ENCODE assay signal across 8 mouse cellular contexts in genomic region chr9:44798298-44798697, GRCm38 (mm10). TPM values are rescaled to one million over a fixed set of nuclear protein-coding genes. Genes with fewer than 3 reads are reported as not detected.
DNase-seq lines count a peak whose midpoint lies in the region; ATAC-seq lines count a peak whose summit lies in the region.

No protein-coding gene starts in this region.

- peak overlapping the region; percentile 99 for H3K4me2 ChIP-seq in heart, embryonic 15.5 days
- peak overlapping the region; percentile 96 for H3K4me2 ChIP-seq in hindbrain, embryonic 13.5 days
- peak overlapping the region; percentile 93 for H3K4me2 ChIP-seq in midbrain, embryonic 12.5 days (replicated peaks)

- H3K9me3 ChIP-seq in heart, embryonic 15.5 days (replicated peaks), result no peaks in the 10 kb centered on the region
- H3K9me3 ChIP-seq in hindbrain, embryonic 13.5 days, result no peaks in the 10 kb centered on the region
- H3K9me3 ChIP-seq in midbrain, embryonic 12.5 days, result no peaks in the 10 kb centered on the region

- no peak for ATAC-seq in heart, embryonic 15.5 days (replicated peaks; ENCODE audit: insufficient number of reproducible peaks, insufficient read depth, low FRiP score, low read depth)
- ATAC-seq in hindbrain, embryonic 13.5 days (ENCODE audit: low FRiP score), result no peak
- ATAC-seq in midbrain, embryonic 12.5 days (ENCODE audit: low FRiP score, low read depth), result no peak

- no peak for DNase-seq in heart, adult 9 months (ENCODE audit: low spot score in 2 of 2)
- DNase-seq in cerebellum, postnatal 25 days, result peak; percentile 52 to 53
- no peak for DNase-seq in frontal cortex, adult 2 months (ENCODE audit: extremely low spot score in 1 of 2, low spot score in 1 of 2)
- DNase-seq in right cerebral cortex, postnatal 14 days, result no peak
- no peak for DNase-seq in urinary bladder, postnatal 4 days (ENCODE audit: low spot score in 2 of 2)

- WGBS in heart, embryonic 15.5 days, result 36% methylated on average over 7 of the region's 7 CpGs
- 49% methylated on average over 7 of the region's 7 CpGs for WGBS in hindbrain, embryonic 13.5 days
- 58% methylated on average over 7 of the region's 7 CpGs for WGBS in midbrain, embryonic 12.5 days

- H3K27me3 ChIP-seq in heart, embryonic 15.5 days, result peaks cover 22% of the 10 kb centered on the region
- peaks cover 16% of the 10 kb centered on the region for H3K27me3 ChIP-seq in hindbrain, embryonic 13.5 days
- H3K27me3 ChIP-seq in midbrain, embryonic 12.5 days, result peaks cover 38% of the 10 kb centered on the region

- H3K4me1 ChIP-seq in heart, embryonic 15.5 days (replicated peaks), result peaks cover 13% of the 10 kb centered on the region
- peaks cover 25% of the 10 kb centered on the region for H3K4me1 ChIP-seq in hindbrain, embryonic 13.5 days (replicated peaks)
- peaks cover 15% of the 10 kb centered on the region for H3K4me1 ChIP-seq in midbrain, embryonic 12.5 days

- H3K36me3 ChIP-seq in heart, embryonic 15.5 days, result no peaks in the 10 kb centered on the region
- H3K36me3 ChIP-seq in hindbrain, embryonic 13.5 days, result no peaks in the 10 kb centered on the region; the same call in 1 of the 2 replicates
- H3K36me3 ChIP-seq in midbrain, embryonic 12.5 days, result 0 out of 2 replicates have a peak, but pooled peaks cover 4% of the 10 kb centered on the region

- H3K4me3 ChIP-seq in heart, embryonic 15.5 days, result peak overlapping the region; percentile 73; the same call in 1 of the 2 replicates
- H3K4me3 ChIP-seq in hindbrain, embryonic 13.5 days, result peak overlapping the region; percentile 61
- peak overlapping the region; percentile 62 for H3K4me3 ChIP-seq in midbrain, embryonic 12.5 days

- no peak overlapping the region for H3K27ac ChIP-seq in heart, embryonic 15.5 days
- H3K27ac ChIP-seq in hindbrain, embryonic 13.5 days, result no peak overlapping the region
- H3K27ac ChIP-seq in midbrain, embryonic 12.5 days (replicated peaks), result no peak overlapping the region

- H3K9ac ChIP-seq in heart, embryonic 15.5 days, result no peak overlapping the region; the same call in 1 of the 2 replicates
- H3K9ac ChIP-seq in hindbrain, embryonic 13.5 days, result peak overlapping the region; percentile 84
- peak overlapping the region; percentile 54 for H3K9ac ChIP-seq in midbrain, embryonic 12.5 days (replicated peaks)

RNA-seq across cellular contexts. Expression of gene Tmem25, which starts 0.8 kb away (rescaled TPM):
- polyA plus RNA-seq in heart, embryonic 15.5 days (2015; fragmentation: Nextera tagmentation; extraction: Ambion mirVana), result 2.1 and 2.8 TPM in 2 replicates
- polyA plus RNA-seq in hindbrain, embryonic 13.5 days (2015; fragmentation: Nextera tagmentation; extraction: Ambion mirVana), result 10.9 and 12.7 TPM in 2 replicates
- polyA plus RNA-seq in midbrain, embryonic 12.5 days (2016; fragmentation: Nextera tagmentation; extraction: Ambion mirVana), result 5.5 and 5.9 TPM in 2 replicates
- polyA plus RNA-seq in frontal cortex, adult 2 months (2012; rRNA removed), result 87.8 and 89.6 TPM in 2 replicates

RNA-seq across cellular contexts. Expression of gene Ttc36, which starts 4.6 kb away (rescaled TPM):
- 0.30 and 1.1 TPM in 2 replicates for polyA plus RNA-seq in heart, embryonic 15.5 days (2015; fragmentation: Nextera tagmentation; extraction: Ambion mirVana)
- polyA plus RNA-seq in hindbrain, embryonic 13.5 days (2015; fragmentation: Nextera tagmentation; extraction: Ambion mirVana), result 0.55 TPM in 1 of 2 replicates, not detected in the other
- polyA plus RNA-seq in midbrain, embryonic 12.5 days (2016; fragmentation: Nextera tagmentation; extraction: Ambion mirVana), result not detected in 2 replicates
- polyA plus RNA-seq in frontal cortex, adult 2 months (2012; rRNA removed), result 0.88 and 1.4 TPM in 2 replicates

RNA-seq across cellular contexts. Expression of gene Ift46, which starts 30.6 kb away (rescaled TPM):
- 54.3 and 66.6 TPM in 2 replicates for polyA plus RNA-seq in heart, embryonic 15.5 days (2015; fragmentation: Nextera tagmentation; extraction: Ambion mirVana)
- 158 and 163 TPM in 2 replicates for polyA plus RNA-seq in hindbrain, embryonic 13.5 days (2015; fragmentation: Nextera tagmentation; extraction: Ambion mirVana)
- polyA plus RNA-seq in midbrain, embryonic 12.5 days (2016; fragmentation: Nextera tagmentation; extraction: Ambion mirVana), result 156 TPM in 2 replicates
- polyA plus RNA-seq in frontal cortex, adult 2 months (2012; rRNA removed), result 90.9 and 96.6 TPM in 2 replicates

RNA-seq across cellular contexts. Expression of gene Arcn1, which starts 30.7 kb away (rescaled TPM):
- 106 and 125 TPM in 2 replicates for polyA plus RNA-seq in heart, embryonic 15.5 days (2015; fragmentation: Nextera tagmentation; extraction: Ambion mirVana)
- 142 and 143 TPM in 2 replicates for polyA plus RNA-seq in hindbrain, embryonic 13.5 days (2015; fragmentation: Nextera tagmentation; extraction: Ambion mirVana)
- 175 and 179 TPM in 2 replicates for polyA plus RNA-seq in midbrain, embryonic 12.5 days (2016; fragmentation: Nextera tagmentation; extraction: Ambion mirVana)
- 55.6 and 57.7 TPM in 2 replicates for polyA plus RNA-seq in frontal cortex, adult 2 months (2012; rRNA removed)

Comparison
In these comparisons a context has a peak if more than half of its experiments do, and no peak if none do; other contexts are left out.
1. DNase-seq: peak in cerebellum, postnatal 25 days (2 of 2); none in heart, adult 9 months (0 of 2), frontal cortex, adult 2 months (0 of 2), right cerebral cortex, postnatal 14 days (single experiment) and urinary bladder, postnatal 4 days (0 of 2).
2. Peak in every context shown above with its lines, with median percentiles within 50 percentile points of each other: H3K4me2 ChIP-seq and H3K4me3 ChIP-seq.